Mouse (Mus musculus): ENCODE data around the gene Stn1. TPM values are rescaled to one million over a fixed set of nuclear protein-coding genes. Genes with fewer than 3 reads are reported as not detected.
A peak's percentile ranks its signal among the peaks of the same experiment; 100 is the strongest.

Stn1 gene
- polyA plus RNA-seq, 1 experiment from 2014 or later, result 61.0 TPM

DNA sequence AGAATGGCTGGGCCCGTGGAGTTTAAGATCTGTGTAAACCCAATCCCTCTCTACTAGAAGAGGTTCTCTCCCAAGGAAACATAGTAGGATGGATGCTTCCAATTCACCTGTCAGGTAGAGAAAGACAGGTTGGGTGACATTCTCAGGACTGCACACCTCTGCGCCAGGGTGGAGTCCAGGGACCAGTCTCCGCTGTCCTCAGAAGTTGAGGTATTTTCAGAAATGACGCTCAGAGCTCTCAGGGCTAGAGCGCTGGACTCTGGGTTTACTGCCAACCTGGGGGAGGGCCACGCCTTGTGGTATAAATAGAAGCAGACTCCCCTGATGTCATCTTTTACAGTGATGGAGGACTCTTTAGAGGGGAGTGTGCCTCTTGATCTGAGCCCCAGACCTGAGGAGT, 572 bp upstream of the Stn1 start:
- peak overlapping the region; percentile 10; the same call in 1 of the 2 replicates for H3K27ac ChIP-seq (replicated peaks; ENCODE audit: low read depth, low read length)
- no peaks in the 10 kb centered on the region for H3K9me3 ChIP-seq (replicated peaks; ENCODE audit: control insufficient read depth, low read length)
- no peak overlapping the region for H3K4me2 ChIP-seq (ENCODE audit: low read depth, low read length)
- no peaks in the 10 kb centered on the region for H3K36me3 ChIP-seq (replicated peaks; ENCODE audit: control insufficient read depth, insufficient read depth, low read depth, low read length)
- H3K4me1 ChIP-seq (ENCODE audit: control insufficient read depth, insufficient read depth, low read length), result no peaks in the 10 kb centered on the region
- DNase-seq (ENCODE audit: low spot score) (no peak), ATAC-seq (replicated peaks; ENCODE audit: insufficient number of reproducible peaks, low FRiP score, low TSS enrichment, low read depth) (no peak)
- H3K27me3 ChIP-seq (ENCODE audit: control insufficient read depth, insufficient read depth, low read length), result no peaks in the 10 kb centered on the region
- no peak overlapping the region for H3K4me3 ChIP-seq (ENCODE audit: low read depth, low read length)
- WGBS, result 82% methylated on average over 6 of the region's 6 CpGs
- peak overlapping the region; percentile 50; the same call in 1 of the 2 replicates for H3K9ac ChIP-seq (replicated peaks; ENCODE audit: low read length)

DNA sequence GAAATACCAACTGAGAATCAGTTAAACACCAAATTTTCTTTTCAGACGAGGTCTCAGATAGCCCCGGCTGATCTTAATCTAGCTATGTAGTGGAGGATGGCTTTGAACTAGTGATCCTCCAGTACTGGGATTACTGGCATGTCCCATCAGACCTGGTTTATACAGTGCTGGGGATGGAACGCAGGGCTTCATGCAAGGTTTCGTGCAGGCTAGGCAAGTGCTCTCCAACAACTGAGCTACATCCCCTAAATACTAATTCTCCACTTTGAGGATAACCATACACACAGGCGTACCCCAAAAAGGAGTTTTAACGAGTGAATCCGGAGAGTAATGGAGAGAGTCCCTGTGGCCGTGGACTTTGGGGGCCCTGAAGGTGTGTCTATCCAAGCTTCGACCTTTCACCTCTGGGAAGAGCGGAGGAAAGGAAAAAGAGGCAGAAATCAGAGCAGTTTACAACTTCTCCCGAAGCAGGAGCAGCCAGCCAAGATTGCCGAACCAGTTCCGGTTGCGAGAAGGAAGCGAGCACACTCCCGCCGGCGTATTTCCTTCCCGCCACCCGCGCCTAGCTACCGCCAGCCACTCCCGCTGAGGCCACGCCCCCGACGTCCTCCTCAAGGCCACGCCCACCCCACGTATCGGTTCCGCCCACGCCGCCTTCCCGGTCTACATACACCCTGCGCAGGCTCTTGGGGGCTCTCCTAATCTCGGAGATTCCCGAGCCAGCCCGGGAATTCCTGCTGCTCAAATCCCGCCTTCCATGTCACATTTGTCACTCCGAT, 597 bp downstream of the Stn1 start:
- H3K27me3 ChIP-seq (ENCODE audit: control insufficient read depth, insufficient read depth, low read length), result no peaks in the 10 kb centered on the region
- no peaks in the 10 kb centered on the region for H3K9me3 ChIP-seq (replicated peaks; ENCODE audit: control insufficient read depth, low read length)
- peak overlapping the region; percentile 77 for H3K4me2 ChIP-seq (ENCODE audit: low read depth, low read length)
- H3K4me3 ChIP-seq (ENCODE audit: low read depth, low read length), result peak overlapping the region; percentile 49
- WGBS, result 3% methylated on average over 38 of the region's 39 CpGs
- peak overlapping the region; percentile 71 for H3K9ac ChIP-seq (replicated peaks; ENCODE audit: low read length)
- peak overlapping the region; percentile 10; the same call in 1 of the 2 replicates for H3K27ac ChIP-seq (replicated peaks; ENCODE audit: low read depth, low read length)
- DNase-seq (ENCODE audit: low spot score), result peak; percentile 100
- ATAC-seq (replicated peaks; ENCODE audit: insufficient number of reproducible peaks, low FRiP score, low TSS enrichment, low read depth), result peak; percentile 96
- no peaks in the 10 kb centered on the region; the same call in 1 of the 2 replicates for H3K36me3 ChIP-seq (replicated peaks; ENCODE audit: control insufficient read depth, insufficient read depth, low read depth, low read length)
- H3K4me1 ChIP-seq (ENCODE audit: control insufficient read depth, insufficient read depth, low read length), result no peaks in the 10 kb centered on the region

DNA sequence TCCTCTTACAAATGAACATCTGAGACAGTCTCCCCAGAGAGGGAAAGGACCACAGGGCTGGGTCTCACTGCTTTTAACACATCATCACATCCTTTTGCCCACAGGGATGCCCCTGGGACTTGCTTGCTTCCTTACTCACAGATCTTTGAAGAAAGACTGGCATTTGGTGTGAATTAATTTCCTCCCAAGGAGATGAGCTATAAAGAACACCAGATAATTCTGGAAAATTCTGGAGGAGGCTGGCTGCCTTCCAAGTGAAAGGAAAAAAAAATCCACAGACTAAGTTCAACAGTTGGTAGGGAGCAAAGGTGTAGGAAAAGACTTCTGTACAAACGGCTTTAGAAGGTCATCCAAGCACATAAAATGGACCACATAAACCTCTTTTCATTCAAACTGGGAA, 3.2 kb downstream of the Stn1 start:
- Histone ChIP-seq H3K4me3 (ENCODE audit: low read depth, low read length) (no peak overlapping the region), H3K4me1 (ENCODE audit: control insufficient read depth, insufficient read depth, low read length) (no peaks in the 10 kb centered on the region), H3K9ac (replicated peaks; ENCODE audit: low read length) (no peak overlapping the region), H3K9me3 (replicated peaks; ENCODE audit: control insufficient read depth, low read length) (no peaks in the 10 kb centered on the region), H3K27ac (replicated peaks; ENCODE audit: low read depth, low read length) (no peak overlapping the region), H3K36me3 (replicated peaks; ENCODE audit: control insufficient read depth, insufficient read depth, low read depth, low read length) (no peaks in the 10 kb centered on the region; the same call in 1 of the 2 replicates), H3K4me2 (ENCODE audit: low read depth, low read length) (no peak overlapping the region), H3K27me3 (ENCODE audit: control insufficient read depth, insufficient read depth, low read length) (no peaks in the 10 kb centered on the region)
- DNase-seq (ENCODE audit: low spot score), result no peak
- WGBS, result 72% methylated on average over 1 of the region's 1 CpGs
- ATAC-seq (replicated peaks; ENCODE audit: insufficient number of reproducible peaks, low FRiP score, low TSS enrichment, low read depth), result no peak

- H3K36me3 ChIP-seq (replicated peaks; ENCODE audit: control insufficient read depth, insufficient read depth, low read depth, low read length), result no peaks in the 10 kb centered on the region; the same call in 1 of the 2 replicates
- no peaks in the 10 kb centered on the region for H3K4me1 ChIP-seq (ENCODE audit: control insufficient read depth, insufficient read depth, low read length)
- WGBS, result 81% methylated on average over 3 of the region's 3 CpGs
- no peak overlapping the region for H3K4me2 ChIP-seq (ENCODE audit: low read depth, low read length)
- H3K9me3 ChIP-seq (replicated peaks; ENCODE audit: control insufficient read depth, low read length), result no peaks in the 10 kb centered on the region
- ATAC-seq (replicated peaks; ENCODE audit: insufficient number of reproducible peaks, low FRiP score, low TSS enrichment, low read depth) (no peak), DNase-seq (ENCODE audit: low spot score) (no peak)
- H3K27me3 ChIP-seq (ENCODE audit: control insufficient read depth, insufficient read depth, low read length), result no peaks in the 10 kb centered on the region
- H3K9ac ChIP-seq (replicated peaks; ENCODE audit: low read length), result no peak overlapping the region
- no peak overlapping the region for H3K27ac ChIP-seq (replicated peaks; ENCODE audit: low read depth, low read length)
- no peak overlapping the region for H3K4me3 ChIP-seq (ENCODE audit: low read depth, low read length)
Observed at GRCm38 (mm10) chr19:47532449-47532848, 4.9 kb downstream of the Stn1 start.

GRCm38 (mm10) chr19:47531309-47531708, 6.0 kb downstream of the Stn1 start:
- no peak for ATAC-seq (replicated peaks; ENCODE audit: insufficient number of reproducible peaks, low FRiP score, low TSS enrichment, low read depth)
- Histone ChIP-seq H3K9ac (replicated peaks; ENCODE audit: low read length) (no peak overlapping the region), H3K9me3 (replicated peaks; ENCODE audit: control insufficient read depth, low read length) (no peaks in the 10 kb centered on the region), H3K4me1 (ENCODE audit: control insufficient read depth, insufficient read depth, low read length) (no peaks in the 10 kb centered on the region), H3K27ac (replicated peaks; ENCODE audit: low read depth, low read length) (no peak overlapping the region), H3K27me3 (ENCODE audit: control insufficient read depth, insufficient read depth, low read length) (no peaks in the 10 kb centered on the region), H3K4me2 (ENCODE audit: low read depth, low read length) (no peak overlapping the region), H3K36me3 (replicated peaks; ENCODE audit: control insufficient read depth, insufficient read depth, low read depth, low read length) (no peaks in the 10 kb centered on the region; the same call in 1 of the 2 replicates), H3K4me3 (ENCODE audit: low read depth, low read length) (no peak overlapping the region)
- no peak for DNase-seq (ENCODE audit: low spot score)
- 75% methylated on average over 5 of the region's 5 CpGs for WGBS

DNA sequence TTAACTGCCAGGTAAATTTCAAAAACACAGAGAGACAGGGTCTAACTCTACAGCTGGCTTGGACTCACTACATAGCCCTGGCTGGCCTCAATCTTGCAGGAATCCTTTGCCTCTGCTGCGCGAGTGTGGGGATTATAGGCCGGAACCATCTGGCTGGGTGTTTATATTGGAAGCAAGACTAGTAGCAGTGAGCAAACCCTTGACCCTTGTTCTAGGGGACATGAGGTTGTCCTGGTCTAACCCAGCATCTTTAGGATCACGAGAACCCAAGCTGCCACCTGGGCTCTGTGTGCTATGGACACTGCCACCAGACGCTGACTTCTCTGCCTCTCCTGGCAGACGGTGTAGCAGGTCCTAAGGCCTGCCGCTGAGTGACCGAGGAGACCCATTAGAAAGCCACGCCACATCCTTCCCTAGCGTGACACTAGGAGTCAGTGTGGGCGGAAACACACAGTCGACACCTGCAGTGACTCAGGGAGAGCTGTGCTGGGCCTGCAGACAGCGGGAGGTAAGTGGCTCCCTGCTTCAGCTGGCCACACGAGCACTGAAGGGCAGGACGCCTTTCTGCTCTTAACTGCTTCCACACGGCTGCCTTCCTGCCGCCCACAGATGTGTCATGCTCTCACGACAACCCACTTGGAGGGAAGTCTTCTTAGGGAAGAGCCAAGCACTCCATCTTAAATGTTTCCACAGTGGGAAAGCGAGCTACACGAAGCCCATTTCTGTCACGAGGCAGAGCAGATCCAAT, 10.9 kb downstream of the Stn1 start:
- H3K9ac ChIP-seq (replicated peaks; ENCODE audit: low read length), result no peak overlapping the region
- 69% methylated on average over 21 of the region's 21 CpGs for WGBS
- H3K27me3 ChIP-seq (ENCODE audit: control insufficient read depth, insufficient read depth, low read length), result no peaks in the 10 kb centered on the region
- H3K27ac ChIP-seq (replicated peaks; ENCODE audit: low read depth, low read length), result no peak overlapping the region
- H3K36me3 ChIP-seq (replicated peaks; ENCODE audit: control insufficient read depth, insufficient read depth, low read depth, low read length), result no peaks in the 10 kb centered on the region
- DNase-seq (ENCODE audit: low spot score) (no peak), ATAC-seq (replicated peaks; ENCODE audit: insufficient number of reproducible peaks, low FRiP score, low TSS enrichment, low read depth) (no peak)
- no peaks in the 10 kb centered on the region for H3K4me1 ChIP-seq (ENCODE audit: control insufficient read depth, insufficient read depth, low read length)
- H3K4me3 ChIP-seq (ENCODE audit: low read depth, low read length), result no peak overlapping the region
- H3K9me3 ChIP-seq (replicated peaks; ENCODE audit: control insufficient read depth, low read length), result no peaks in the 10 kb centered on the region
- H3K4me2 ChIP-seq (ENCODE audit: low read depth, low read length), result no peak overlapping the region

GRCm38 (mm10) chr19:47524905-47525304, 12.4 kb downstream of the Stn1 start:
- no peaks in the 10 kb centered on the region for H3K36me3 ChIP-seq (replicated peaks; ENCODE audit: control insufficient read depth, insufficient read depth, low read depth, low read length)
- no peaks in the 10 kb centered on the region for H3K27me3 ChIP-seq (ENCODE audit: control insufficient read depth, insufficient read depth, low read length)
- ATAC-seq (replicated peaks; ENCODE audit: insufficient number of reproducible peaks, low FRiP score, low TSS enrichment, low read depth) (no peak), DNase-seq (ENCODE audit: low spot score) (no peak)
- no peak overlapping the region for H3K9ac ChIP-seq (replicated peaks; ENCODE audit: low read length)
- no peak overlapping the region for H3K4me3 ChIP-seq (ENCODE audit: low read depth, low read length)
- no peaks in the 10 kb centered on the region for H3K4me1 ChIP-seq (ENCODE audit: control insufficient read depth, insufficient read depth, low read length)
- no peak overlapping the region for H3K4me2 ChIP-seq (ENCODE audit: low read depth, low read length)
- WGBS, result 95% methylated on average over 8 of the region's 8 CpGs
- H3K27ac ChIP-seq (replicated peaks; ENCODE audit: low read depth, low read length), result no peak overlapping the region
- no peaks in the 10 kb centered on the region for H3K9me3 ChIP-seq (replicated peaks; ENCODE audit: control insufficient read depth, low read length)

- Histone ChIP-seq H3K27me3 (ENCODE audit: control insufficient read depth, insufficient read depth, low read length) (no peaks in the 10 kb centered on the region), H3K4me1 (ENCODE audit: control insufficient read depth, insufficient read depth, low read length) (no peaks in the 10 kb centered on the region), H3K27ac (replicated peaks; ENCODE audit: low read depth, low read length) (no peak overlapping the region), H3K4me2 (ENCODE audit: low read depth, low read length) (no peak overlapping the region), H3K4me3 (ENCODE audit: low read depth, low read length) (no peak overlapping the region), H3K36me3 (replicated peaks; ENCODE audit: control insufficient read depth, insufficient read depth, low read depth, low read length) (no peaks in the 10 kb centered on the region), H3K9ac (replicated peaks; ENCODE audit: low read length) (no peak overlapping the region), H3K9me3 (replicated peaks; ENCODE audit: control insufficient read depth, low read length) (no peaks in the 10 kb centered on the region)
- DNase-seq (ENCODE audit: low spot score) (no peak), ATAC-seq (replicated peaks; ENCODE audit: insufficient number of reproducible peaks, low FRiP score, low TSS enrichment, low read depth) (no peak)
- WGBS, result 89% methylated on average over 5 of the region's 5 CpGs
Observed at GRCm38 (mm10) chr19:47521403-47521802, 15.9 kb downstream of the Stn1 start.
